Mouse (Mus musculus) midbrain, embryonic 15.5 days (tissue): ENCODE measurements around the gene Nisch. TPM values are rescaled to one million over a fixed set of nuclear protein-coding genes. Genes with fewer than 3 reads are reported as not detected.

ENCODE experiments used
- ATAC-seq: fragments of 200-750 bp; cut with Nextera tagmentation; replicated peaks from 2 replicates; pipeline ENCODE4 v1.8.0; 2017; ENCODE audit warnings: moderate TSS enrichment
- H3K27ac ChIP-seq: fragments of 300-500 bp; sonication (generic); 2 replicates; pipeline ENCODE4 v1.5.1; 2015; ENCODE audit warnings: mild to moderate bottlenecking, inconsistent platforms
- H3K27me3 ChIP-seq: fragments of 300-500 bp; sonication (generic); replicated peaks from 2 replicates; pipeline ENCODE4 v1.6.1; 2015; ENCODE audit warnings: inconsistent platforms
- H3K36me3 ChIP-seq: fragments of 300-500 bp; sonication (generic); replicated peaks from 2 replicates; pipeline ENCODE4 v1.6.1; 2015; ENCODE audit warnings: inconsistent platforms
- H3K4me1 ChIP-seq: fragments of 300-500 bp; sonication (generic); 2 replicates; pipeline ENCODE4 v1.6.1; 2015; ENCODE audit warnings: inconsistent platforms
- H3K4me2 ChIP-seq: fragments of 300-500 bp; sonication (generic); 2 replicates; pipeline ENCODE4 v1.6.1; 2015; ENCODE audit warnings: inconsistent platforms, mild to moderate bottlenecking, moderate library complexity
- H3K4me3 ChIP-seq: fragments of 300-500 bp; sonication (generic); 2 replicates; pipeline ENCODE4 v1.5.1; 2015; ENCODE audit warnings: mild to moderate bottlenecking, inconsistent platforms
- H3K9ac ChIP-seq: fragments of 300-500 bp; sonication (generic); 2 replicates; pipeline ENCODE4 v1.6.1; 2015; ENCODE audit warnings: mild to moderate bottlenecking, inconsistent platforms
- H3K9me3 ChIP-seq: fragments of 300-500 bp; sonication (generic); 2 replicates; pipeline ENCODE4 v1.6.1; 2016; ENCODE audit warnings: inconsistent platforms
- WGBS: fragments of 180-500 bp; shearing (Covaris S2); methylation state at CpG from one replicate; pipeline ENCODE4 v1.1.7; 2015; ENCODE audit warnings: mixed read lengths; 5-methylcytosine and 5-hydroxymethylcytosine counted together
- polyA plus RNA-seq: library from polyadenylated mRNA; unstranded; fragments of >200 nt; fragmentation: Nextera tagmentation; extraction: Ambion mirVana; gene quantifications from 2 replicates; pipeline ENCODE4 v1.2.1, GENCODE M21; 2015

The Nisch gene
- 420 and 426 TPM in 2 replicates for polyA plus RNA-seq

- no peak within 1 kb of the TSS; the same call in 1 of the 2 replicates for H3K9ac ChIP-seq
- 0 out of 2 replicates have a peak within 1 kb of the TSS, but pooled peaks have one; percentile 26 for H3K27ac ChIP-seq
- H3K4me1 ChIP-seq, result peaks cover 10% of the 10 kb centered on the region
- no peaks in the 10 kb centered on the region for H3K9me3 ChIP-seq
- H3K4me2 ChIP-seq, result peak within 1 kb of the TSS; percentile 22; the same call in 1 of the 2 replicates
- H3K4me3 ChIP-seq, result no peak within 1 kb of the TSS
- H3K36me3 ChIP-seq, result no peaks in the 10 kb centered on the region
- 63% methylated on average over 2 of the region's 2 CpGs for WGBS
- no peaks in the 10 kb centered on the region for H3K27me3 ChIP-seq
- ATAC-seq, result no peak
Measured at GRCm38 (mm10) chr14:31216846-31217245, at the start of gene Nisch. Gene Nisch (minus strand): TSS chr14:31216946.

DNA sequence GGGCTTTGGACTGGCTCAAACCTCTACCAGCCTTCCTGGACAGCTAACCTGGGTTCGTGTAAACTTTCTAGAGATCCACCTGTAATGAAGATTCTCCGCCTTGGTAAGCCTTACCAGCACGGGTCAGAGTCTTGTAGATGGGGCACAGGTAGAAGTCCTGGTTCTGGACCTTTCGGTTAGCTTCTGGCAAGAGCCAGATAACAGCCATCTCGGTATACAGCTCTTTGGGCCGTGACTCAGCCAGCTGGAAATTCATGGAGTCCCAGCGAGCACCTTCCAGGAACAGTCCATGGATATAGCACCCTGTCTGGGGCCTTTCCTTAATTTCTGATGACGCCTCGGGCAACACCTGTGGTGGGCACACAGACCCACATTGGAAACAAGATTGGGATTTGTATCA is 44.2 kb upstream of the Nisch start:
- H3K9me3 ChIP-seq, result no peaks in the 10 kb centered on the region
- 94% methylated on average over 9 of the region's 9 CpGs for WGBS
- no peak overlapping the region for H3K4me3 ChIP-seq
- H3K27me3 ChIP-seq, result no peaks in the 10 kb centered on the region
- ATAC-seq, result no peak
- H3K4me2 ChIP-seq, result no peak overlapping the region
- no peaks in the 10 kb centered on the region for H3K4me1 ChIP-seq
- no peak overlapping the region for H3K27ac ChIP-seq
- peaks cover 45% of the 10 kb centered on the region for H3K36me3 ChIP-seq
- no peak overlapping the region for H3K9ac ChIP-seq

GRCm38 (mm10) chr14:31260374-31260773 is 43.6 kb upstream of the Nisch start:
- no peak overlapping the region for H3K9ac ChIP-seq
- H3K4me2 ChIP-seq, result no peak overlapping the region
- peaks cover 50% of the 10 kb centered on the region for H3K36me3 ChIP-seq
- no peaks in the 10 kb centered on the region for H3K27me3 ChIP-seq
- no peaks in the 10 kb centered on the region for H3K9me3 ChIP-seq
- H3K4me1 ChIP-seq, result no peaks in the 10 kb centered on the region
- WGBS, result 96% methylated on average over 4 of the region's 4 CpGs
- ATAC-seq, result no peak
- no peak overlapping the region for H3K27ac ChIP-seq
- H3K4me3 ChIP-seq, result no peak overlapping the region

- Histone ChIP-seq H3K4me1 (no peaks in the 10 kb centered on the region), H3K27ac (no peak overlapping the region), H3K36me3 (peaks cover 67% of the 10 kb centered on the region), H3K27me3 (no peaks in the 10 kb centered on the region), H3K9ac (no peak overlapping the region), H3K4me3 (no peak overlapping the region), H3K4me2 (no peak overlapping the region), H3K9me3 (no peaks in the 10 kb centered on the region)
- ATAC-seq, result no peak
- 95% methylated on average over 14 of the region's 14 CpGs for WGBS
Measured at GRCm38 (mm10) chr14:31258476-31259050, 41.8 kb upstream of the Nisch start.

GRCm38 (mm10) chr14:31252091-31252490 is 35.3 kb upstream of the Nisch start:
- 93% methylated on average over 5 of the region's 5 CpGs for WGBS
- Histone ChIP-seq H3K27ac (no peak overlapping the region), H3K9me3 (no peaks in the 10 kb centered on the region), H3K27me3 (no peaks in the 10 kb centered on the region), H3K9ac (peak overlapping the region; percentile 100), H3K4me2 (peak overlapping the region; percentile 73), H3K36me3 (peaks cover 34% of the 10 kb centered on the region), H3K4me3 (peak overlapping the region; percentile 98), H3K4me1 (peaks cover 23% of the 10 kb centered on the region)
- no peak for ATAC-seq

DNA sequence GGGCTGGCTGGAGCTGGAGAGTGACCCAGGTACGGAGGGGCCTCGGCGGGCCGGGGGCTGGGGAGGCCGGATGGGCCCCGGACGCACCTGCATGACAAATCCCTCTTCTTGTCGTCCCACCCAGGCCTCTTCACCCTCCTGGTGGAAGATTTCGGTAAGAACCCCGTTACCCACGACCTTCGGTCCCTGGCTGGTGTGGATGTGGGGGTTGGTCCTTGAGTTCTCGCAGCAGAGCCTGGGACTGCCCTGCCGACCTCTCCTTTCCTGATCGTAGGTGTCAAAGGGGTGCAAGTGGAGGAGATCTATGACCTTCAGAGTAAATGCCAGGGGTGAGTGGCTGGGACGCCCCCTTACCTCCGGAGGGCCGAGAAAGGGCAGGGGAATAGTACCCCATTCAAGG is 34.9 kb upstream of the Nisch start:
- Histone ChIP-seq H3K9ac (peak overlapping the region; percentile 100), H3K4me2 (peak overlapping the region; percentile 73), H3K27ac (peak overlapping the region; percentile 92), H3K27me3 (no peaks in the 10 kb centered on the region), H3K36me3 (peaks cover 29% of the 10 kb centered on the region), H3K4me3 (peak overlapping the region; percentile 98), H3K4me1 (peaks cover 23% of the 10 kb centered on the region), H3K9me3 (no peaks in the 10 kb centered on the region)
- ATAC-seq, result peak; percentile 63
- WGBS, result 2% methylated on average over 18 of the region's 18 CpGs

DNA sequence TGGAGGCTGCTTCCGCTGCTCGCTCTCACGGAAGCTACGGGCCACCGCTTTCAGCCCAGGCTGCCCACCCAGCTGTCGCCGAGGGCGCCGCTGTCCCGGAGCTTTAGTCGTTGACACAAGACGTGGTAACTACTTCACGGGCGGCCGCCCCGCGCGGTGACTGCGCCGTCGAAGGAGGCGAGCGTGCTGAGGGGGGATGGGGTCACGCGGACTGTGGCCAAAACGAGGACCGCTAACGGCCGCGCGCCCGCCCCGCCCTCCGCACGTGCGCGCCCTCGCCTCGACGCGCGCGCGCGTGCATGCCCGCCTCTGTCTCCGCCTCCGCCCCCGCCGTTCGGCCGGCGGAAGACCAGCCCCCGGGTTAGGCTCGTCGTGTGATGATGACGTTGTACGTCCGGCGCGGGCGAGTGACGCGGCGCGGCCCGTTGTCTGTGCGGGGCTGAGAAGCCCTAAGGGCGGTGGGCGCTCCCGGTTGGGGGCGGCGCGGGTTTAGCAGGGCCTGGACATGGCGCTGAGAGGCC is 34.4 kb upstream of the Nisch start, which contains the start of the genes Phf7 and Bap1:
Gene Phf7 (minus strand): TSS at position 234 of the 521 bp plus-strand sequence.
Gene Bap1 (plus strand): TSS at position 367 of the 521 bp plus-strand sequence.
- ATAC-seq, result peak; percentile 93
- H3K27me3 ChIP-seq, result no peaks in the 10 kb centered on the region
- WGBS, result 0% methylated on average over 57 of the region's 75 CpGs
- peak within 1 kb of the TSS; percentile 98 for H3K4me3 ChIP-seq
- H3K9me3 ChIP-seq, result no peaks in the 10 kb centered on the region
- peak within 1 kb of the TSS; percentile 73 for H3K4me2 ChIP-seq
- peak within 1 kb of the TSS; percentile 92 for H3K27ac ChIP-seq
- H3K9ac ChIP-seq, result peak within 1 kb of the TSS; percentile 100
- H3K36me3 ChIP-seq, result peaks cover 24% of the 10 kb centered on the region
- peaks cover 23% of the 10 kb centered on the region for H3K4me1 ChIP-seq

- Histone ChIP-seq H3K27me3 (no peaks in the 10 kb centered on the region), H3K36me3 (peaks cover 17% of the 10 kb centered on the region), H3K9ac (peak overlapping the region; percentile 100), H3K4me3 (peak overlapping the region; percentile 98), H3K4me1 (peaks cover 23% of the 10 kb centered on the region), H3K4me2 (peak overlapping the region; percentile 63), H3K9me3 (no peaks in the 10 kb centered on the region), H3K27ac (peak overlapping the region; percentile 92)
- 21% methylated on average over 38 of the region's 38 CpGs for WGBS
- ATAC-seq, result peak; percentile 25; the same call in 1 of the 2 replicates
Measured at GRCm38 (mm10) chr14:31250222-31251083, 33.7 kb upstream of the Nisch start.

DNA sequence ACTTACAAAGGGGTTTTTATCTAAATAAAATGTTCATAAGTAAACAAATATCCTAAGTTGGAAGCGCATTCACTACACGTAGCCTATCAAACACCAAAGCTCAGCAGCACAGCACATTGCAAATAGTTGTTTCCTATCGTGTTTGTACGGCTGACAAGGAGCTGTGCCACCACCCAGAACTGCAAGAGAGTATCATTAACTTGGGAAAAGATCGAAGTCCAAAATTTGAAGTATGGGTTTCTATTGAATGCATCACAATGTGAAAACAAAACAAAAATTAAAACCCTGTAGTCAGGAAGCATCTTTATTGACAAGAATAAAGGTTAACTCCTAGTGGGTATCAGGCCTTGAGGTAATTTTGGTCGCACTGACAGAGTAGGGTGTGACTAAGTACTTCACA is 31.6 kb upstream of the Nisch start:
- Histone ChIP-seq H3K9me3 (no peaks in the 10 kb centered on the region), H3K36me3 (no peaks in the 10 kb centered on the region), H3K27me3 (no peaks in the 10 kb centered on the region), H3K4me1 (peaks cover 22% of the 10 kb centered on the region), H3K9ac (no peak overlapping the region), H3K27ac (no peak overlapping the region), H3K4me2 (no peak overlapping the region), H3K4me3 (no peak overlapping the region)
- WGBS, result 92% methylated on average over 6 of the region's 6 CpGs
- ATAC-seq, result no peak

DNA sequence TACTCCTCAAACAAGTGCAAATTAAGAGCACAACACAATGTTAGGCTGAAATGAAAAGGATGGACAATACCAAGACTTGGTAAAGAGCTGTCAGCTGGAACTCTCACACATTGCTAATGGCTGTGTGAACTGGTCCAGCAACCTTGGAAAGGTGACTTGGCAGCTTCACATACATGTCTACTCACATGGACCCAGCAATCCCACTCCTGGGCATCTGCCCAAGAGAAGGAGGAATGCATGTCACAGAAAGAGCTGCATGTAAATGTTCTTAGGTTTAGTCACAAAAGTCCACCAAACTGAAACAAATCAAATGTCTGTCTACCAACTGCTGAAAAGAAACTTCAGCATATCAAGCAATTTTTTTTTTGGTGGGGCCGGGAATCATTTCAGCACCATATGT is 29.2 kb upstream of the Nisch start:
- no peak overlapping the region for H3K27ac ChIP-seq
- no peaks in the 10 kb centered on the region for H3K27me3 ChIP-seq
- no peak overlapping the region for H3K4me3 ChIP-seq
- no peak overlapping the region for H3K9ac ChIP-seq
- H3K36me3 ChIP-seq, result no peaks in the 10 kb centered on the region
- H3K9me3 ChIP-seq, result no peaks in the 10 kb centered on the region
- no peak overlapping the region for H3K4me2 ChIP-seq
- peaks cover 9% of the 10 kb centered on the region for H3K4me1 ChIP-seq
- no peak for ATAC-seq
- WGBS, result 69% methylated on average over 1 of the region's 1 CpGs

- no peak for ATAC-seq
- WGBS, result 95% methylated on average over 1 of the region's 1 CpGs
- no peak overlapping the region for H3K4me3 ChIP-seq
Measured at GRCm38 (mm10) chr14:31244777-31245176, 28.0 kb upstream of the Nisch start.

GRCm38 (mm10) chr14:31240528-31240927 is 23.8 kb upstream of the Nisch start:
- no peak overlapping the region for H3K27ac ChIP-seq

More at GRCm38 (mm10) chr14:31244777-31245176, 28.0 kb upstream of the Nisch start:
- Histone ChIP-seq H3K36me3 (no peaks in the 10 kb centered on the region), H3K9ac (no peak overlapping the region), H3K9me3 (no peaks in the 10 kb centered on the region), H3K4me2 (no peak overlapping the region), H3K27ac (no peak overlapping the region), H3K27me3 (no peaks in the 10 kb centered on the region), H3K4me1 (peaks cover under 1% of the 10 kb centered on the region)

More at GRCm38 (mm10) chr14:31240528-31240927, 23.8 kb upstream of the Nisch start:
- Histone ChIP-seq H3K9me3 (no peaks in the 10 kb centered on the region), H3K4me2 (no peak overlapping the region), H3K4me3 (no peak overlapping the region), H3K36me3 (no peaks in the 10 kb centered on the region), H3K4me1 (no peaks in the 10 kb centered on the region), H3K27me3 (no peaks in the 10 kb centered on the region), H3K9ac (no peak overlapping the region)
- 87% methylated on average over 3 of the region's 3 CpGs for WGBS
- ATAC-seq, result no peak
